Mouse (Mus musculus): ENCODE measurements around the gene 1700030K09Rik. TPM values are rescaled to one million over a fixed set of nuclear protein-coding genes. Genes with fewer than 3 reads are reported as not detected.

Gene 1700030K09Rik
- polyA plus RNA-seq, 1 experiment from 2014 or later, result 17.1 TPM

GRCm38 (mm10) chr8:72459881-72460533 lies 16.3 kb downstream of the 1700030K09Rik start:
- 95% methylated on average over 4 of the region's 4 CpGs for WGBS
- Histone ChIP-seq H3K9me3 (no peaks in the 10 kb centered on the region), H3K36me3 (peaks cover 84% of the 10 kb centered on the region), H3K4me3 (replicated peaks) (no peak overlapping the region), H3K9ac (replicated peaks) (no peak overlapping the region), H3K4me2 (no peak overlapping the region), H3K27me3 (no peaks in the 10 kb centered on the region), H3K27ac (no peak overlapping the region), H3K4me1 (replicated peaks) (no peaks in the 10 kb centered on the region)
- no peak for ATAC-seq (ENCODE audit: insufficient number of reproducible peaks, insufficient read depth, low FRiP score, low TSS enrichment, low read depth)

GRCm38 (mm10) chr8:72464211-72464610 lies 20.5 kb downstream of the 1700030K09Rik start:
- no peak overlapping the region for H3K4me3 ChIP-seq (replicated peaks)
- WGBS, result 97% methylated on average over 10 of the region's 10 CpGs
- peaks cover 100% of the 10 kb centered on the region for H3K36me3 ChIP-seq
- H3K9me3 ChIP-seq, result no peaks in the 10 kb centered on the region
- no peaks in the 10 kb centered on the region for H3K27me3 ChIP-seq
- no peaks in the 10 kb centered on the region for H3K4me1 ChIP-seq (replicated peaks)
- no peak overlapping the region for H3K4me2 ChIP-seq
- no peak overlapping the region for H3K9ac ChIP-seq (replicated peaks)
- no peak overlapping the region for H3K27ac ChIP-seq
- ATAC-seq (ENCODE audit: insufficient number of reproducible peaks, insufficient read depth, low FRiP score, low TSS enrichment, low read depth), result no peak

- ATAC-seq (ENCODE audit: insufficient number of reproducible peaks, insufficient read depth, low FRiP score, low TSS enrichment, low read depth), result no peak
- H3K4me3 ChIP-seq (replicated peaks), result no peak overlapping the region
- no peak overlapping the region for H3K4me2 ChIP-seq
- no peak overlapping the region for H3K27ac ChIP-seq
- peaks cover 93% of the 10 kb centered on the region for H3K36me3 ChIP-seq
- no peaks in the 10 kb centered on the region for H3K27me3 ChIP-seq
- 90% methylated on average over 2 of the region's 2 CpGs for WGBS
- H3K9ac ChIP-seq (replicated peaks), result no peak overlapping the region
- no peaks in the 10 kb centered on the region for H3K9me3 ChIP-seq
- H3K4me1 ChIP-seq (replicated peaks), result peaks cover 7% of the 10 kb centered on the region
Measured at GRCm38 (mm10) chr8:72469243-72469642, 25.6 kb downstream of the 1700030K09Rik start.

- WGBS, result 93% methylated on average over 8 of the region's 8 CpGs
- Histone ChIP-seq H3K4me1 (replicated peaks) (peaks cover 9% of the 10 kb centered on the region), H3K4me3 (replicated peaks) (no peak overlapping the region), H3K27me3 (no peaks in the 10 kb centered on the region), H3K4me2 (no peak overlapping the region), H3K27ac (no peak overlapping the region), H3K36me3 (peaks cover 85% of the 10 kb centered on the region), H3K9ac (replicated peaks) (no peak overlapping the region), H3K9me3 (no peaks in the 10 kb centered on the region)
- ATAC-seq (ENCODE audit: insufficient number of reproducible peaks, insufficient read depth, low FRiP score, low TSS enrichment, low read depth), result no peak
Measured at GRCm38 (mm10) chr8:72469984-72470383, 26.3 kb downstream of the 1700030K09Rik start.

- Histone ChIP-seq H3K9me3 (no peaks in the 10 kb centered on the region), H3K4me2 (no peak overlapping the region), H3K27me3 (no peaks in the 10 kb centered on the region), H3K27ac (no peak overlapping the region), H3K4me3 (replicated peaks) (no peak overlapping the region), H3K4me1 (replicated peaks) (peaks cover 10% of the 10 kb centered on the region), H3K9ac (replicated peaks) (no peak overlapping the region), H3K36me3 (peaks cover 78% of the 10 kb centered on the region)
- ATAC-seq (ENCODE audit: insufficient number of reproducible peaks, insufficient read depth, low FRiP score, low TSS enrichment, low read depth), result no peak
- WGBS, result 91% methylated on average over 7 of the region's 7 CpGs
Measured at GRCm38 (mm10) chr8:72470684-72471083, 27.0 kb downstream of the 1700030K09Rik start.

- H3K36me3 ChIP-seq, result peaks cover 49% of the 10 kb centered on the region
- peak; percentile 93 for ATAC-seq (ENCODE audit: insufficient number of reproducible peaks, insufficient read depth, low FRiP score, low TSS enrichment, low read depth)
Measured at GRCm38 (mm10) chr8:72474826-72475546, 31.3 kb downstream of the 1700030K09Rik start, which contains the start of gene Cherp. Cherp (minus strand) TSS chr8:72475226.

GRCm38 (mm10) chr8:72485456-72486199 lies 41.9 kb downstream of the 1700030K09Rik start:
- Histone ChIP-seq H3K27ac (no peak overlapping the region), H3K4me1 (replicated peaks) (0 out of 2 replicates have a peak, but pooled peaks cover 2% of the 10 kb centered on the region), H3K36me3 (peaks cover 89% of the 10 kb centered on the region), H3K4me3 (replicated peaks) (no peak overlapping the region), H3K4me2 (no peak overlapping the region), H3K9ac (replicated peaks) (no peak overlapping the region), H3K27me3 (no peaks in the 10 kb centered on the region), H3K9me3 (no peaks in the 10 kb centered on the region)
- 88% methylated on average over 6 of the region's 6 CpGs for WGBS
- ATAC-seq (ENCODE audit: insufficient number of reproducible peaks, insufficient read depth, low FRiP score, low TSS enrichment, low read depth), result no peak

More at GRCm38 (mm10) chr8:72474826-72475546, 31.3 kb downstream of the 1700030K09Rik start, which contains the start of gene Cherp:
- under 1% methylated on average over 80 of the region's 80 CpGs for WGBS
- 0 out of 2 replicates have a peak, but pooled peaks cover 3% of the 10 kb centered on the region for H3K9me3 ChIP-seq
- peak within 1 kb of the TSS; percentile 84 for H3K9ac ChIP-seq (replicated peaks)
- peaks cover 18% of the 10 kb centered on the region for H3K4me1 ChIP-seq (replicated peaks)
- H3K4me3 ChIP-seq (replicated peaks), result peak within 1 kb of the TSS; percentile 89
- H3K27ac ChIP-seq, result peak within 1 kb of the TSS; percentile 83
- peak within 1 kb of the TSS; percentile 98 for H3K4me2 ChIP-seq
- H3K27me3 ChIP-seq, result no peaks in the 10 kb centered on the region

GRCm38 (mm10) chr8:72487014-72487413 lies 43.3 kb downstream of the 1700030K09Rik start:
- ATAC-seq (ENCODE audit: insufficient number of reproducible peaks, insufficient read depth, low FRiP score, low TSS enrichment, low read depth), result no peak
- Histone ChIP-seq H3K27ac (no peak overlapping the region), H3K9me3 (no peaks in the 10 kb centered on the region), H3K4me2 (no peak overlapping the region), H3K4me3 (replicated peaks) (no peak overlapping the region), H3K4me1 (replicated peaks) (peaks cover 13% of the 10 kb centered on the region), H3K9ac (replicated peaks) (no peak overlapping the region), H3K36me3 (peaks cover 76% of the 10 kb centered on the region), H3K27me3 (no peaks in the 10 kb centered on the region)

GRCm38 (mm10) chr8:72491017-72491416 lies 47.3 kb downstream of the 1700030K09Rik start:
- Histone ChIP-seq H3K4me3 (replicated peaks) (peak overlapping the region; percentile 96), H3K4me1 (replicated peaks) (peaks cover 24% of the 10 kb centered on the region), H3K27me3 (no peaks in the 10 kb centered on the region), H3K9me3 (no peaks in the 10 kb centered on the region), H3K9ac (replicated peaks) (0 out of 2 replicates have a peak overlapping the region, but pooled peaks have one; percentile 84), H3K36me3 (peaks cover 56% of the 10 kb centered on the region), H3K27ac (no peak overlapping the region), H3K4me2 (peak overlapping the region; percentile 92)
- 89% methylated on average over 2 of the region's 2 CpGs for WGBS
- no peak for ATAC-seq (ENCODE audit: insufficient number of reproducible peaks, insufficient read depth, low FRiP score, low TSS enrichment, low read depth)

GRCm38 (mm10) chr8:72491680-72492621 lies 48.3 kb downstream of the 1700030K09Rik start, which contains the start of gene Slc35e1:
Slc35e1 (minus strand) TSS chr8:72492614.
- Histone ChIP-seq H3K9ac (replicated peaks) (peak within 1 kb of the TSS; percentile 84), H3K27ac (peak within 1 kb of the TSS; percentile 72), H3K36me3 (peaks cover 56% of the 10 kb centered on the region), H3K9me3 (no peaks in the 10 kb centered on the region), H3K4me2 (peak within 1 kb of the TSS; percentile 92), H3K4me1 (replicated peaks) (peaks cover 24% of the 10 kb centered on the region), H3K27me3 (no peaks in the 10 kb centered on the region), H3K4me3 (replicated peaks) (peak within 1 kb of the TSS; percentile 96)
- ATAC-seq (ENCODE audit: insufficient number of reproducible peaks, insufficient read depth, low FRiP score, low TSS enrichment, low read depth), result peak; percentile 60
- WGBS, result under 1% methylated on average over 97 of the region's 98 CpGs

Measured in limb, embryonic 12.5 days (tissue).